Mouse (Mus musculus) embryonic facial prominence, embryonic 15.5 days (tissue): ENCODE measurements around the gene Cars. TPM values are rescaled to one million over a fixed set of nuclear protein-coding genes. Genes with fewer than 3 reads are reported as not detected.
A peak's percentile ranks its signal among the peaks of the same experiment; 100 is the strongest.
"Not testable (repeated sequence)": the region's sequence is repeated elsewhere in the genome, so short reads cannot be mapped to it uniquely, and the experiment has no call there.

ENCODE experiments used
- ATAC-seq: fragments of 200-750 bp; cut with Nextera tagmentation; 2 replicates; pipeline ENCODE4 v1.8.0; 2017; ENCODE audit warnings: low read depth, moderate TSS enrichment; ENCODE audit not compliant: insufficient number of reproducible peaks, low FRiP score, low TSS enrichment
- H3K27ac ChIP-seq: fragments of 300-500 bp; sonication (generic); replicated peaks from 2 replicates; pipeline ENCODE4 v1.5.1; 2015; ENCODE audit warnings: mild to moderate bottlenecking, inconsistent platforms
- H3K27me3 ChIP-seq: fragments of 300-500 bp; sonication (generic); 2 replicates; pipeline ENCODE4 v1.6.1; 2015; ENCODE audit warnings: inconsistent platforms
- H3K36me3 ChIP-seq: fragments of 300-500 bp; sonication (generic); 2 replicates; pipeline ENCODE4 v1.6.1; 2015; ENCODE audit warnings: mild to moderate bottlenecking, inconsistent platforms
- H3K4me1 ChIP-seq: fragments of 300-500 bp; sonication (generic); 2 replicates; pipeline ENCODE4 v1.6.1; 2015; ENCODE audit warnings: inconsistent platforms
- H3K4me2 ChIP-seq: fragments of 300-500 bp; sonication (generic); replicated peaks from 2 replicates; pipeline ENCODE4 v1.6.1; 2015; ENCODE audit warnings: mild to moderate bottlenecking, inconsistent platforms
- H3K4me3 ChIP-seq: fragments of 300-500 bp; sonication (generic); replicated peaks from 2 replicates; pipeline ENCODE4 v1.5.1; 2015; ENCODE audit warnings: mild to moderate bottlenecking, inconsistent platforms
- H3K9ac ChIP-seq: fragments of 300-500 bp; sonication (generic); 2 replicates; pipeline ENCODE4 v1.6.1; 2015; ENCODE audit warnings: inconsistent platforms
- H3K9me3 ChIP-seq: fragments of 300-500 bp; sonication (generic); replicated peaks from 2 replicates; pipeline ENCODE4 v1.6.1; 2016; ENCODE audit warnings: inconsistent platforms
- WGBS: fragments of 180-500 bp; shearing (Covaris S2); methylation state at CpG from one replicate; pipeline ENCODE4 v1.1.7; 2015; 5-methylcytosine and 5-hydroxymethylcytosine counted together
- polyA plus RNA-seq: library from polyadenylated mRNA; unstranded; fragments of >200 nt; fragmentation: Nextera tagmentation; extraction: Ambion mirVana; gene quantifications from 2 replicates; pipeline ENCODE4 v1.2.1, GENCODE M21; 2015

Cars gene
- 61.8 and 63.3 TPM in 2 replicates for polyA plus RNA-seq

DNA sequence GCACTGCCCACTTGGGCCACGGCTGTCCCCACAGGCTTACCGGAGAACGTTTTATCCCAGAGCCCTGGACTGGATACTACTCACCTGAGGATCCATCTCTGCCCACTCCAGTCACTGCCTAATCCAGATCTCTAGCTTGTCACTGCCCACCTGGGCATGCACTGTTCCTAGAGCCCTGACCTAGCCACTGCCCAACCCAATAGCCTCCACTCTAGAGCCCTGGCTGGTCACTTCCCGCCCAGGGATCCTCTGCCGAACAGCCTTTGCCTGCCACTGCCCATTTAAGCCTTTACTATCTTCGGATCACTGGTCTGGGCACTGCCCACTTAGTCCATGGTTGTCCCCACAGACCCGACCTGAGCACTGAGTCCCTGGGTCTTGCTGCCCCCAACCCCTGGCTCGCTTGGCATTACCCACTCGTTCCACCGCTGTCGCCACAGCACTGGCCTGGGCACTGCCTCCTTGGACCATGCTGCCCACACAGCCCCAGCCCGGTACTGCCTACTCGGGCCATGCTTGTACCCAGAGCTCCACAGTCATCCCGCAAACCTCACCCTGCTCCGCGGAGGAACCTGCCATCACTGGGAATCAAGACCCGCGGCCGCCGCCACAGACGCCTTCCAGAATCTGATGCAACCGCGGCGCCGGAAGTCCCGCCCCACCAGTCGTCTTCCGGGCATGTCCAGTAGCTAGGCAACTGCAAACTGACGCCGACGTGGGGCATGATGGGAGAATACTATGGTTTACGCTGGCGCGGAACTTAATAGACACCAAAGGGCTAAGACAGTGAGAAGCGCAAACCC is at the start of gene Cars:
Gene Cars (minus strand): TSS at position 663 of the 803 bp plus-strand sequence.
- Histone ChIP-seq H3K9me3 (no peaks in the 10 kb centered on the region), H3K27me3 (no peaks in the 10 kb centered on the region), H3K4me3 (peak within 1 kb of the TSS; percentile 82), H3K4me1 (peaks cover 27% of the 10 kb centered on the region), H3K27ac (peak within 1 kb of the TSS; percentile 63; the same call in 1 of the 2 replicates), H3K4me2 (peak within 1 kb of the TSS; percentile 86), H3K9ac (peak within 1 kb of the TSS; percentile 88), H3K36me3 (no peaks in the 10 kb centered on the region; the same call in 1 of the 2 replicates)
- 2% methylated on average over 35 of the region's 35 CpGs for WGBS
- peak; percentile 97 for ATAC-seq

DNA sequence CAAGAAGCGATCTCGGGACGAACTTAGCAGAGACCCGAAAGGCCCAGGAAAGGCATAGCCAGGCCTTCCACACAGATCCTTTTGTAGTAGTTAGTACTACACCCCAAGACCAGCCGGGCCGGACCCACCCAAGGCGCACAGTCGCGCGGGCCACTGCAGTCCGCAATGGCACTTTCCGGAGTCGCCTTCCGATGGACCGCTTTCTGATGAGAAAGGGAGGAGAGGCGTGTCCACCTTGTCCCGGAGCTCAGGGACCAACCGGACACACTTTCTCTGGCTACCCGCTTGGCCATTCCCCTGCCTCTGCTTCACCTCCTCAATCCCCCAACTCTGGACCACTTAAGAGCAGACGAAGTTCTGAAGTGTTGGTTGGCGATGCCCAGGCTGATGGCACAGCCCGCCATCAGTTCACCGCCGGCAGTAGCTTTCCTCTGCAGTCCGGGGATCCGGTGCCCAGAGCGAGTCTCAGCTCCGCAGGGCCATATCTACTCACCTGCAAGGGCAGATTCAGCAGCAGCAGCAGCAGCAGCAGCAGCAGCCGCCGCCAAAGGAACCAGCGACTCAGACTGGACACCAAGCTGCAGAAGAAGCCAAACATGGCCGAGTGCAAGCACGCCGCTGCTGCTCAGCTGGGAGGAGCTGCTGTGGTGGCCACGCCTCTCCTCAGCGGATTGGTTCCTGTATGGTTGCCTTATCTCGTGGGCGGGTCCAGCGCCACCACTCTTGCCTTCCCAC is 49.3 kb upstream of the Cars start, which contains the start of gene Tnfrsf22:
Gene Tnfrsf22 (minus strand): TSS at position 628 of the 735 bp plus-strand sequence.
- peak within 1 kb of the TSS; percentile 9 for H3K9ac ChIP-seq
- no peaks in the 10 kb centered on the region for H3K4me1 ChIP-seq
- peak; percentile 90 for ATAC-seq
- H3K27ac ChIP-seq: no peak within 1 kb of the TSS
- H3K36me3 ChIP-seq: no peaks in the 10 kb centered on the region
- H3K4me2 ChIP-seq: peak within 1 kb of the TSS; percentile 85
- no peaks in the 10 kb centered on the region for H3K27me3 ChIP-seq
- WGBS: 2% methylated on average over 39 of the region's 39 CpGs
- peak within 1 kb of the TSS; percentile 59 for H3K4me3 ChIP-seq
- 0 out of 2 replicates have a peak, but pooled peaks cover 5% of the 10 kb centered on the region for H3K9me3 ChIP-seq

DNA sequence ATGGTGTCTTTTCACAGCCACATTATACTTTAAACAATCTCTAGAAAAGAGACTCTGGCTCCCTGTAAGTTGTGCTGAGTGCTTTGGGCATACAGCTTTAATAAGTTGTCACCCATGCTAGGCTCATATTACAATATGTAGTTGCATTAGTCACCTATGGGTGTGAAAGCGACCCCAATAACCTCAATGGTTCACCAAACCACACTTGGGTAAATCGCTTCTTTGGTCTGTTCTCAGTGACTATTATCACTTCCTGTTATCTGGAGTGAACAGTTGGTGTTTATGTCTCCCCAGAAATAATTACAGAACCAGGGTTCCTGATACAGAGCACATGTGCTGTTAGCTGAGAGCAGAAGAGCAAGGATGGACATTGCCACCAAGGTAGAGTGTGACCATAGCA is 44.1 kb upstream of the Cars start:
- WGBS: 83% methylated on average over 2 of the region's 2 CpGs
- not testable (repeated sequence) for H3K36me3 ChIP-seq

DNA sequence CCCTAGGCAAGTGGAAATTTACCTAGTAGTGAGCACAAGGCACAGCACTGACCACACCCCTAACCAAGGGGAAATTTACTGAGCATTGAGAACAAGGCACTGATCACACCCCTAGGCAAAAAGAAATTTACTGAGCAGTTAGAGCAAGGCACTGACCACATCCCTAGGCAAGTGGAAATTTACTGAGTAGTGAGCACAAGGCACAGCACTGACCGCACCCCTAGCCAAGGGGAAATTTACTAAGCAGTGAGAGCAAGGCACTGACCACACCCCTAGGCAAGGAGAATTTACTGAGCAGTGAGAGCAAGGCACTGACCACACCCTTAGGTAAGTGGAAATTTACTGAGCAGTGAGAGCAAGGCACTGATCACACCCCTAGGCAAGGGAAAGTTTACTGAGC is 36.8 kb upstream of the Cars start:
- Histone ChIP-seq H3K27ac (no peak overlapping the region), H3K4me3 (no peak overlapping the region), H3K9ac (no peak overlapping the region), H3K4me1 (no peaks in the 10 kb centered on the region), H3K4me2 (no peak overlapping the region), H3K36me3 (no peaks in the 10 kb centered on the region), H3K27me3 (no peaks in the 10 kb centered on the region), H3K9me3 (no peaks in the 10 kb centered on the region)
- 93% methylated on average over 1 of the region's 1 CpGs for WGBS
- ATAC-seq: no peak

More for the DNA sequence above, 44.1 kb upstream of the Cars start:
- ATAC-seq, H3K4me1 ChIP-seq, H3K9ac ChIP-seq, H3K27ac ChIP-seq, H3K27me3 ChIP-seq, H3K4me3 ChIP-seq, H3K4me2 ChIP-seq, H3K9me3 ChIP-seq: not testable (repeated sequence)

DNA sequence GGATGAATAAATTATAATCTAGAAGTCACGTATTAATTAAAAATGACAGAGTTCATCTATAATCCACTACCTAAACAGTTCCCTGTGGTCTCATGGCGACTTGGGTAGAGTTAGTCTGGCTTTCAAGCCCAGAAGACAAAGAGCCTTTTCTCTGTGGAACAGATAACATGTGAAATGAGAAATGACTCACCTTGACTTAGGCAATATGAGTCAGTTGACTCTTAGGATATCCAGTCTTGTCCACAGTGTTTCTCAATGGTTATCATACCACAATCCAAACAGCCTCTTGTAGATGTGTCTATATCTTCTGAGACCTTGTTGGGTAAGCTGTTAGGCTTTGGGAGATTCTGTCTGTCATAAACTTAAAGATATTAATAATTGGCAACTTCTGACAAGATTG is 31.6 kb upstream of the Cars start:
- no peak overlapping the region for H3K4me3 ChIP-seq
- H3K27ac ChIP-seq: no peak overlapping the region
- no peaks in the 10 kb centered on the region for H3K36me3 ChIP-seq
- H3K9ac ChIP-seq: no peak overlapping the region
- no peaks in the 10 kb centered on the region for H3K4me1 ChIP-seq
- no peak for ATAC-seq
- H3K9me3 ChIP-seq: no peaks in the 10 kb centered on the region
- 70% methylated on average over 2 of the region's 2 CpGs for WGBS
- no peaks in the 10 kb centered on the region for H3K27me3 ChIP-seq
- H3K4me2 ChIP-seq: no peak overlapping the region

DNA sequence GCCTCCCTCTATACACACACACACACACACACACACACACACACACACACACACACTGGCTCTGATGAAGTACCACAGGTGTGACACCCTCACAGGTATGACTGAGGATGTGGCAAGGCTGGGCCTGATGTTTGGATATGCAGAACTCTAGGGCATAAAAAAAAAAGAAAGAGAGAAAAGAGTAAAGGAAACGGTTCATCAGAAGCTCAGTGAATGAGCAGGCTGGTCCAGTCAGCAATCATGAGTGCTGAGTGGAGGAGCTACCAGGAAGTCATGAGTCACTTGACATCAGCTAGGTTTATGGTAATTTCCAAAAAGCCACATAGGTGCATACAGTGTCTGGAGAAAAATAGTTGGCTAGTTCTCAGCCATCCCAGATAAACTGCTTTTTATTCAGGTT is 29.6 kb upstream of the Cars start:
- no peak overlapping the region for H3K27ac ChIP-seq
- WGBS: 44% methylated on average over 1 of the region's 1 CpGs
- H3K27me3 ChIP-seq: no peaks in the 10 kb centered on the region
- H3K4me3 ChIP-seq: no peak overlapping the region
- H3K4me1 ChIP-seq: no peaks in the 10 kb centered on the region
- ATAC-seq: no peak
- H3K36me3 ChIP-seq: no peaks in the 10 kb centered on the region
- H3K9me3 ChIP-seq: no peaks in the 10 kb centered on the region
- H3K4me2 ChIP-seq: no peak overlapping the region
- H3K9ac ChIP-seq: no peak overlapping the region

DNA sequence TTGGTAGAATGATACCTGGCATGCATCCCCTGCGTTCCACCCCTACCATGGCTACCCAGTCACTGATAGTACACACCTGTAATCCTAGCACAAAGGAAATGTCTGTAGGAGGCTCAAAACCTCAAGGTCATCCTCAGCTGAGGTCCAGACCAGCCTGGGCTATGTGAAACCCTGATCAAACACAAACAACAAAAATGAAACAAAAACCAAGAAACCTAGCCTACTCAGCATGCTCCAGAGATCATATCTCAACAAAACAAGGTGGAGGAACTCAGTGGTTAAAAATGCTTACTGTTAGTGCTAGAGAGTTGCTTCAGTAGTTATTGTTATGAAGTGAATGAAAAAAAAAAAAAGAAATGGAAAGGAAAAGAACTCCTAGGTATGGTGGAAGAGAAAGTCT is 28.6 kb upstream of the Cars start, which contains the start of gene Tnfrsf26:
Gene Tnfrsf26 (minus strand): TSS at position 183 of the 400 bp plus-strand sequence.
- H3K27ac ChIP-seq: no peak within 1 kb of the TSS
- no peaks in the 10 kb centered on the region for H3K9me3 ChIP-seq
- no peak within 1 kb of the TSS for H3K9ac ChIP-seq
- 95% methylated on average over 1 of the region's 1 CpGs for WGBS
- H3K27me3 ChIP-seq: no peaks in the 10 kb centered on the region
- no peaks in the 10 kb centered on the region for H3K4me1 ChIP-seq
- H3K36me3 ChIP-seq: no peaks in the 10 kb centered on the region
- ATAC-seq: no peak
- no peak within 1 kb of the TSS for H3K4me2 ChIP-seq
- no peak within 1 kb of the TSS for H3K4me3 ChIP-seq

DNA sequence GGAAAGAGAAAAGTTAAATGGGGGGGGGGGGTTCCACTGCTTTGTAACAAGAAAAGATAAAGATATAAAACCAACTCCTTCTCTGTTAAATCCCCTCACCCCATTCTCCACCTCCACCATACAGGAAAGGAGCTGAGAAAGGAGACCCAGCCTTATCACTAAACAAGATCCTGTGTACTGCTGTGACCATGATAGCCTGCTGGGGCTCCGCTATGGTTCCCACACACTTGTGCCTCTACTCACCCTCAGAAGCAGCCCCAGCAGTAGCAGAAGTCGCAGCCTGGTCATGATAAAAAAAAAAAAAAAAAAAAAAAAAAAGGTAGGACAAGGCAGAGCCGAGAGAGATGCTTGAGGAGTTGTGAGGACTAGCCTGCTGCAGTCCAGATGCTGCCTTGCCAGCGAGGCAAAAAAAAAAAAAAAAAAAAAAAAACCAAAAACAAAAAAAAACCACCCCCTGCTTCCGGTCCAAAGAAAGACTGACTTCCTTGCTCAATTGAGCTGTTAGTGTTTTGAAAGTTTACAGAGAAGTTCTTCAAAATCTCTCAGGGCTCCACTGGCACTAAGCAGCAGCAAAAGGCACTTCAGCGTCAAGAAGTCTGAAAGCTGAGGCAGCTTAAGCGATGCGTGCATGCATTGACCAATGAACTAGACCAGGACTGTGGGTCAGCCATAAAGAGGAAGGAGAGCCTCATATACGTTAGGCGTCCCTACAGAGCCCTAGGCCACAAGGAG is 27.8 kb upstream of the Cars start:
- WGBS: 57% methylated on average over 10 of the region's 10 CpGs
- no peak overlapping the region for H3K27ac ChIP-seq
- ATAC-seq: no peak

DNA sequence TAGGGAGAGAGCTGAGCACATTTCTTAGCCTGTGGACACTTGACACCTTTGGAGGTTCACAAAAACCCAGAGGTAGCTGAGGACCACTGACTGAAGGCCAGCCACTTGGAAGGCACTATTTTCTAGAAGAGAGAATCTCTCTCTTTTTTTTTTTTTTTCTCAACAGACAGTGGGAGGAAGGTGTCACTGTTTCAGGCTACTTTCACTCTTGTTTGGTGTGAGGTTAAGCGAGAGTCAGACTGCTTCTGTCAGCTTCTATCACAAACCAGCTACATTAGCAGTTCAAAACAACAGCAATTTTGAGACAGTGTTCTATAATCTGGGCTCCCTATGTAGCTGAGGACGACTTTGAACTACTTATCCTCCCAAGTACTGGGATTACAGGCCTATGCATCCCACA is 26.3 kb upstream of the Cars start:
- Histone ChIP-seq H3K4me3 (no peak overlapping the region), H3K9me3 (no peaks in the 10 kb centered on the region), H3K27me3 (no peaks in the 10 kb centered on the region), H3K4me1 (no peaks in the 10 kb centered on the region), H3K27ac (no peak overlapping the region), H3K4me2 (no peak overlapping the region), H3K36me3 (no peaks in the 10 kb centered on the region), H3K9ac (no peak overlapping the region)
- 50% methylated on average over 2 of the region's 2 CpGs for WGBS
- ATAC-seq: no peak

More for the DNA sequence above, 27.8 kb upstream of the Cars start:
- Histone ChIP-seq H3K9ac (no peak overlapping the region), H3K36me3 (no peaks in the 10 kb centered on the region), H3K4me1 (no peaks in the 10 kb centered on the region), H3K9me3 (no peaks in the 10 kb centered on the region), H3K4me2 (no peak overlapping the region), H3K27me3 (no peaks in the 10 kb centered on the region), H3K4me3 (no peak overlapping the region)

DNA sequence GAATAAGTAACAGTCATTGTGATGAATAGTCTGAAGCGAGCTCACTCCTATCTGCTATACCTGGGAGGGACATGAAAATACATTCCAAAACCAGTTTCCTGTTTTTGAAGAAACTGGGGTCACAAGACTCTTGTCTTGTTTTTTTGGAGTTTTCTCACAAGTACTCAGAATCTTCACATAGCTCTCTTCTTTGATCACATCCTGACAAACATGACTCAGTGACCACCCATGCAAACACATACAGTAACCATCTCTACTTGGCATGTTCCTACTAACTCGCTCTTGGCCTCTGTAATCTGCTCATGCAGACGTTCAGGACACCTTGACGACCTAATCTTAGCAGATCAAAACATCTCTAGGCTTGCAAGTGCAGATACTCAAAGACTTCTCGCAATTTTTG is 25.3 kb upstream of the Cars start:
- no peak for ATAC-seq
- 55% methylated on average over 5 of the region's 5 CpGs for WGBS
- H3K9me3 ChIP-seq: no peaks in the 10 kb centered on the region
- H3K27ac ChIP-seq: no peak overlapping the region
- no peaks in the 10 kb centered on the region for H3K36me3 ChIP-seq
- no peaks in the 10 kb centered on the region for H3K4me1 ChIP-seq
- no peak overlapping the region for H3K9ac ChIP-seq
- H3K4me2 ChIP-seq: no peak overlapping the region
- H3K27me3 ChIP-seq: no peaks in the 10 kb centered on the region
- H3K4me3 ChIP-seq: no peak overlapping the region

DNA sequence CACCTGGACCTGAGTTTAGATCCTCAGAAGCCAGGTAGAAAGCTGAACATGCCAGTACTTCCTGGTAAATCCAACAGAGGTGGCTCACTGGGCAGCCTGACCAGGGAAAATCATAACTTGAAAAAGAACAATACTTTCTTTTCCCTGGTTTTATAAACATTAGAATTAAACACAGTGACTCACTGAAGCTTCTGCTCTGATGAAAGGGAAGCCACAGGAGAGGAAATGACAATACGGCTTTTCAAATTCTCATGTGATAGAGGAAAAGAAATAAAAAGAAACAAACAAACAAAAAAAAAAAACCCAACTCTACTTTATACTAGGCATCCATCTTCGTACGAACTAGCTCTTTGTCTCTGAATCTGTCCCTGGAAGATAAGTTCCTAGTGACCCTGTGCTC is 24.7 kb upstream of the Cars start:
- no peaks in the 10 kb centered on the region for H3K4me1 ChIP-seq
- H3K9me3 ChIP-seq: no peaks in the 10 kb centered on the region
- H3K36me3 ChIP-seq: no peaks in the 10 kb centered on the region
- H3K27me3 ChIP-seq: no peaks in the 10 kb centered on the region
- ATAC-seq: no peak
- H3K4me2 ChIP-seq: no peak overlapping the region
- 85% methylated on average over 3 of the region's 3 CpGs for WGBS
- H3K4me3 ChIP-seq: no peak overlapping the region
- H3K27ac ChIP-seq: no peak overlapping the region
- H3K9ac ChIP-seq: no peak overlapping the region
